Mouse (Mus musculus) C2C12 (cell line): Measurements from ENCODE around the gene Cdc42ep2. TPM values are rescaled to one million over a fixed set of nuclear protein-coding genes. Genes with fewer than 3 reads are reported as not detected.

Experiments
- H3K27me3 ChIP-seq: one replicate; pipeline ENCODE4 v1.6.1; 2011; ENCODE audit not compliant: control insufficient read depth, insufficient read depth, insufficient read length
- H3K36me3 ChIP-seq: one replicate; pipeline ENCODE4 v1.6.1; 2011; ENCODE audit not compliant: control insufficient read depth, insufficient read depth
- H3K4me3 ChIP-seq: one replicate; pipeline ENCODE4 v1.5.1; 2011; ENCODE audit warnings: mild to moderate bottlenecking, control low read depth; ENCODE audit not compliant: poor library complexity, insufficient read depth, severe bottlenecking
- H3K79me2 ChIP-seq: one replicate; pipeline ENCODE4 v1.6.1; 2011; ENCODE audit not compliant: control insufficient read depth, insufficient read depth
- H3K79me3 ChIP-seq: one replicate; pipeline ENCODE4 v1.6.1; 2011; ENCODE audit warnings: low read depth, control low read depth
- H3ac ChIP-seq: one replicate; pipeline ENCODE3; 2011; ENCODE audit warnings: low read depth; ENCODE audit not compliant: control insufficient read depth, insufficient read length
- CEBPB ChIP-seq: IDR thresholded peaks from one replicate; pipeline ENCODE4 v1.6.1; 2011; ENCODE audit warnings: low read depth, mild to moderate bottlenecking, control low read depth, moderate library complexity
- CTCF ChIP-seq: IDR thresholded peaks from one replicate; pipeline ENCODE4 v1.5.1; 2011; ENCODE audit not compliant: control insufficient read depth, insufficient read depth, insufficient read length
- FOSL1 ChIP-seq: IDR thresholded peaks from one replicate; pipeline ENCODE4 v1.8.0; 2011; ENCODE audit warnings: mild to moderate bottlenecking, low read length; ENCODE audit not compliant: poor library complexity, insufficient read depth, severe bottlenecking
- MAX ChIP-seq: IDR thresholded peaks from one replicate; pipeline ENCODE4 v1.6.1; 2011; ENCODE audit warnings: mild to moderate bottlenecking, control low read depth
- MYOD1 ChIP-seq: IDR thresholded peaks from one replicate; pipeline ENCODE4 v1.6.1; 2011; ENCODE audit warnings: low read depth; ENCODE audit not compliant: control insufficient read depth, insufficient read length
- MYOG ChIP-seq: IDR thresholded peaks from one replicate; pipeline ENCODE4 v1.6.1; 2011; ENCODE audit not compliant: control insufficient read depth, insufficient read length; ENCODE audit errors: extremely low read depth
- USF1 ChIP-seq: IDR thresholded peaks from one replicate; pipeline ENCODE4 v1.6.1; 2011; ENCODE audit warnings: low read depth, mild to moderate bottlenecking, control low read depth, moderate library complexity
- polyA plus RNA-seq: library from polyadenylated mRNA; unstranded; fragments of >200 nt; fragmentation: generic; extraction: Trizol; gene quantifications from one replicate; pipeline ENCODE4 v1.2.1, GENCODE M21; 2012; ENCODE audit warnings: missing spikeins

Cdc42ep2 gene
- polyA plus RNA-seq, 1 experiment: 3.6 TPM

GRCm38 (mm10) chr19:5893282-5894001 lies 31.2 kb downstream of the Cdc42ep2 start:
- H3ac ChIP-seq: peak overlapping the region; percentile 76
- H3K79me3 ChIP-seq: no peaks in the 10 kb centered on the region
- H3K27me3 ChIP-seq: no peaks in the 10 kb centered on the region
- H3K79me2 ChIP-seq: no peaks in the 10 kb centered on the region
- TF ChIP-seq CEBPB (no peak), CTCF (no peak), FOSL1 (no peak), MAX (no peak), MYOD1 (no peak), MYOG (no peak), USF1 (no peak)
- peak overlapping the region; percentile 28 for H3K4me3 ChIP-seq
- peaks cover 31% of the 10 kb centered on the region for H3K36me3 ChIP-seq

GRCm38 (mm10) chr19:5892735-5893134 lies 31.9 kb downstream of the Cdc42ep2 start:
- Histone ChIP-seq H3K79me3 (no peaks in the 10 kb centered on the region), H3K36me3 (peaks cover 26% of the 10 kb centered on the region), H3K27me3 (no peaks in the 10 kb centered on the region), H3ac (no peak overlapping the region), H3K4me3 (no peak overlapping the region), H3K79me2 (no peaks in the 10 kb centered on the region)
- TF ChIP-seq CEBPB: no peak
- TF ChIP-seq USF1: no peak
- no peak for TF ChIP-seq FOSL1
- no peak for TF ChIP-seq MAX
- TF ChIP-seq MYOG: no peak
- TF ChIP-seq CTCF: no peak
- no peak for TF ChIP-seq MYOD1

GRCm38 (mm10) chr19:5892262-5892661 lies 32.4 kb downstream of the Cdc42ep2 start:
- Histone ChIP-seq H3K4me3 (no peak overlapping the region), H3K36me3 (peaks cover 24% of the 10 kb centered on the region), H3ac (no peak overlapping the region), H3K79me2 (no peaks in the 10 kb centered on the region), H3K79me3 (no peaks in the 10 kb centered on the region), H3K27me3 (no peaks in the 10 kb centered on the region)
- TF ChIP-seq MYOD1 (no peak), MYOG (no peak), FOSL1 (no peak), USF1 (no peak), CTCF (no peak)

- no peaks in the 10 kb centered on the region for H3K27me3 ChIP-seq
- H3K79me3 ChIP-seq: no peaks in the 10 kb centered on the region
- no peaks in the 10 kb centered on the region for H3K79me2 ChIP-seq
- no peak overlapping the region for H3K4me3 ChIP-seq
- no peak overlapping the region for H3ac ChIP-seq
- TF ChIP-seq CTCF: no peak
- TF ChIP-seq CEBPB: no peak
- no peak for TF ChIP-seq MAX
- TF ChIP-seq FOSL1: no peak
- no peak for TF ChIP-seq MYOG
- no peak for TF ChIP-seq USF1
- no peak for TF ChIP-seq MYOD1
- peaks cover 18% of the 10 kb centered on the region for H3K36me3 ChIP-seq
Observed at GRCm38 (mm10) chr19:5891521-5892258, 32.9 kb downstream of the Cdc42ep2 start.

GRCm38 (mm10) chr19:5889211-5889610 lies 35.4 kb downstream of the Cdc42ep2 start:
- TF ChIP-seq CEBPB: no peak
- TF ChIP-seq CTCF: no peak
- TF ChIP-seq MYOG: no peak
- TF ChIP-seq MAX: no peak
- TF ChIP-seq USF1: no peak
- TF ChIP-seq MYOD1: no peak
- no peak for TF ChIP-seq FOSL1
- no peak overlapping the region for H3K4me3 ChIP-seq
- no peaks in the 10 kb centered on the region for H3K27me3 ChIP-seq
- no peaks in the 10 kb centered on the region for H3K79me3 ChIP-seq
- H3K36me3 ChIP-seq: no peaks in the 10 kb centered on the region
- H3K79me2 ChIP-seq: no peaks in the 10 kb centered on the region
- no peak overlapping the region for H3ac ChIP-seq
